Mouse (Mus musculus) lung, postnatal 14 days (tissue): ENCODE results near the gene Fgf5.

Experiments used
- DNase-seq: peaks from one replicate; pipeline ENCODE4 v3.0.0; 2021

Fgf5 gene

DNA sequence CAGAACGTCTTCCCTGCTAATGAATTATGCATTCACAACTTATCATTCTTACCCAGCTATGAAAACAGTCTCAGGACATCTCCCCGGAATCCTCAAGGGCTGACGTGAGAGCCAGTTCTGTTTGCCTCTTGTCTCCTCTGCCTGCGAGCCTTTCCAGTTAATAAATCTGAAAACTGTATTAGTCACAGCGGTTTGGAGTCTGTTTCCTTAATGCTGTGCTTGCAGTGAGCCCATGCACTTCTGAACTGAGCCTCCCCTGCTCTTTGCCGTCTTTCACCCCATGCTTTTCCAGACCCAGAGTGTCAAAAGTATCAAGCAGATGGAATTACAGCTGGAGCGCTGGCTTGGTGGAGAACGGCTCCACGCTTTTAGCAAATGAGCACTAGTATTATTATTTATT is 52.5 kb downstream of the Fgf5 start:
- DNase-seq, result no peak

DNA sequence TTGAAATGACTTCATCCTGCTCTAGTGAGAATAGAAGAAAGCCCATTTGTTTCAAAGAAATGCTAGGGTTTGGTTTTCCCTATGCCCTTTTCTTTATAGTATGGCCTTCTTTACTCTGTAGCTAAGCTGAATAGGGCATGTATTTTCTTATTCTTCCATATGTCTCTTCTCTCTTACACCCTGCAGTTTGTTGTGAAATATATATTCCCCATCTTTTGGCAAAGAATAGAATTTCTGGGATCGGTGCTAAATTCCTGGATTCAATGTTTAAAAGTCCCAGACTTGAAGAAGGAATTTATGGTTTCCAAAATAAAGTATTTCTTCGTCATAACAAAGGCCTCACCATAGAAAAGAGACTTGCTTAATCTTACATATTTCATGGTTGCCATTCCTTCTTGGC is 72.6 kb downstream of the Fgf5 start:
- DNase-seq, result no peak
